Mouse (Mus musculus): Measurements from ENCODE around the gene Vmn1r69.

Gene Vmn1r69

DNA sequence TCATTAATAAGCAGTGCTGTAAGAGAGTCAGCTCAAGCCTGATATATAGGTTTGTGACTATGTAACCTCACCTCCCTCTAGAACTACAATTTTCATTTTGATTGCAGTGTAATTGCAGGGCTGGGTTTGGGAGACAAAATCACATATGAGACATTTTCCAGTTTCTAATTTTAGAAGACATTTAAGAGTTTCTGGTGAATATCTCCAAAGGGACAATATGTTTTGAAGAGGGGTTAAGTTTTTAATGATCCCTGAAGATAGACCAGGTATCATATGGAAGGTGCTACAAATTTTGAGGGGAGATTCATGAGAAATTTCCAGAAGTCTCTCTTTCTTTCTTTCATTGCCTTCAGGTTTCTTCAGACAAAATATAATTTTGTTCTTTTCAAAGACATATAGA, at the start of gene Vmn1r69:
TSS of gene Vmn1r69 (minus strand) at position 101 of the 400 bp plus-strand sequence.
- no peak for DNase-seq (ENCODE audit: low read depth, low spot score)

- no peak for DNase-seq (ENCODE audit: low read depth, low spot score)
Measured at GRCm38 (mm10) chr7:10631232-10631631, 17.8 kb upstream of the Vmn1r69 start, which contains the start of gene Vmn1r70. Gene Vmn1r70 (plus strand): TSS chr7:10631532.

- no peak for DNase-seq (ENCODE audit: low read depth, low spot score)
Measured at GRCm38 (mm10) chr7:10558385-10558784, 55.1 kb downstream of the Vmn1r69 start, which contains the start of gene Vmn1r68. Gene Vmn1r68 (minus strand): TSS chr7:10558485.
